Mouse (Mus musculus) gastrocnemius, postnatal 25 days (tissue): ENCODE results near the gene Nr6a1. TPM values are rescaled to one million over a fixed set of nuclear protein-coding genes. Genes with fewer than 3 reads are reported as not detected.
A peak's percentile ranks its signal among the peaks of the same experiment; 100 is the strongest.

Experiments used
- DNase-seq: peaks from one replicate; pipeline ENCODE4 v3.0.0; 2022
- total RNA-seq, 2 experiments: library from RNA; stranded (reverse); gene quantifications; 1 replicate in 1 of 2; 2 replicates in 1 of 2; pipeline ENCODE4 v1.2.3; 2021

Gene Nr6a1
- total RNA-seq, 2 experiments from 2014 or later = 3.0 to 3.7 TPM

GRCm38 (mm10) chr2:38937396-38937795, 9.9 kb upstream of the Nr6a1 start:
- DNase-seq = no peak

GRCm38 (mm10) chr2:38936721-38937378, 9.4 kb upstream of the Nr6a1 start:
- no peak for DNase-seq

- peak; percentile 33 for DNase-seq
Measured at GRCm38 (mm10) chr2:38934936-38935335, 7.4 kb upstream of the Nr6a1 start.

- DNase-seq = no peak
Measured at GRCm38 (mm10) chr2:38933931-38934330, 6.4 kb upstream of the Nr6a1 start.

GRCm38 (mm10) chr2:38931851-38932667, 4.6 kb upstream of the Nr6a1 start, which contains the start of gene Olfml2a:
Gene Olfml2a (plus strand): TSS chr2:38931978.
- DNase-seq = peak; percentile 64

- no peak for DNase-seq
Measured at GRCm38 (mm10) chr2:38930269-38930668, 2.8 kb upstream of the Nr6a1 start.

- DNase-seq = peak; percentile 89
Measured at GRCm38 (mm10) chr2:38926145-38926891, 1.2 kb downstream of the Nr6a1 start.

- peak; percentile 35 for DNase-seq
Measured at GRCm38 (mm10) chr2:38925171-38926080, 2.1 kb downstream of the Nr6a1 start.

GRCm38 (mm10) chr2:38924571-38924970, 2.9 kb downstream of the Nr6a1 start:
- no peak for DNase-seq

GRCm38 (mm10) chr2:38923911-38924310, 3.6 kb downstream of the Nr6a1 start:
- DNase-seq = no peak

- DNase-seq = no peak
Measured at GRCm38 (mm10) chr2:38923471-38923870, 4.0 kb downstream of the Nr6a1 start.

GRCm38 (mm10) chr2:38921374-38921773, 6.1 kb downstream of the Nr6a1 start:
- DNase-seq = no peak

GRCm38 (mm10) chr2:38916947-38917691, 10.4 kb downstream of the Nr6a1 start:
- DNase-seq = no peak

GRCm38 (mm10) chr2:38914965-38915364, 12.5 kb downstream of the Nr6a1 start:
- no peak for DNase-seq

- no peak for DNase-seq
Measured at GRCm38 (mm10) chr2:38914517-38914916, 13.0 kb downstream of the Nr6a1 start.

- no peak for DNase-seq
Measured at GRCm38 (mm10) chr2:38908604-38909003, 18.9 kb downstream of the Nr6a1 start.

- peak; percentile 63 for DNase-seq
Measured at GRCm38 (mm10) chr2:38906097-38906496, 21.4 kb downstream of the Nr6a1 start.

GRCm38 (mm10) chr2:38904290-38904689, 23.2 kb downstream of the Nr6a1 start:
- DNase-seq = no peak

GRCm38 (mm10) chr2:38902866-38903265, 24.6 kb downstream of the Nr6a1 start:
- no peak for DNase-seq

- DNase-seq = no peak
Measured at GRCm38 (mm10) chr2:38880907-38881672, 46.4 kb downstream of the Nr6a1 start.
